Mouse (Mus musculus) cortical plate, adult 2 months (tissue): ENCODE measurements around the gene Neurod2.

Experiments used
- CTCF ChIP-seq: fragments of 200-500 bp; IDR thresholded peaks from 2 replicates; pipeline ENCODE4 v1.5.1; 2011; ENCODE audit warnings: mild to moderate bottlenecking, control low read depth, low read length; ENCODE audit not compliant: insufficient read depth; ENCODE audit errors: extremely low read depth
- POLR2A ChIP-seq: fragments of 200-500 bp; IDR thresholded peaks from 2 replicates; pipeline ENCODE4 v1.6.1; 2011; ENCODE audit warnings: mild to moderate bottlenecking, low read length, control low read depth; ENCODE audit not compliant: insufficient read depth; ENCODE audit errors: extremely low read depth

DNA sequence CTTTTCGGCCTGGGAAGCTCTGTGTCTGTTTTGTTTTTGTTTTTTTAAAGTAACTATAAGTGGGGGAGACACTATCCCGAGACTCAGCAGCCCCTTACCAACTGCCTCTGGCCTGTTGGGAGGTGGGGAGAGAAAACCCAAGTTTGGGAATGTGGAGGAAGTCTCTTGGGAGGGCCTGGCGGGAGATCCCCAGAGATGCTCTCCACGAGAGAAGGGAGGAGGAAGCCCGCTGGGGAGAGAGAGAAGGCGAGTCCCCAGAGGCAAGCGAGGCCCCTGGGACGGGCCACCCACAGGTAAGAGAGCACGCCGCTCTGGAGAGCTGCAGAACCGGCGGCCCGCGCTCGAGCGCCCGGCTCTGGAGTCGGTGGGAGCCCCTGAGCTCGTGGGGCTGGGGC lies 2.7 kb downstream of the Neurod2 start:
- TF ChIP-seq CTCF, result no peak
- no peak for TF ChIP-seq POLR2A
